Mouse (Mus musculus) stomach, postnatal 0 days (tissue): ENCODE data around the gene Dis3l2.

ENCODE experiments used
- CTCF ChIP-seq: IDR thresholded peaks from 2 replicates; pipeline ENCODE4 v1.5.1; 2016; ENCODE audit warnings: antibody characterized with exemption, low read depth, mild to moderate bottlenecking, moderate library complexity
- EP300 ChIP-seq: optimal IDR thresholded peaks from 2 replicates; pipeline ENCODE3; 2016; ENCODE audit warnings: antibody characterized with exemption

- no peak for TF ChIP-seq CTCF
- TF ChIP-seq EP300, result no peak
These were observed 382.6 kb downstream of the Dis3l2 start for GRCm38 (mm10) chr1:87086196-87086595.
